Mouse (Mus musculus) gastrocnemius, adult 8-10 months (tissue): ENCODE results near the gene Pla2g10. TPM values are rescaled to one million over a fixed set of nuclear protein-coding genes. Genes with fewer than 3 reads are reported as not detected.
"Not testable (repeated sequence)": the region's sequence is repeated elsewhere in the genome, so short reads cannot be mapped to it uniquely, and the experiment has no call there.

ENCODE experiments used
- DNase-seq, 2 experiments: peaks; one replicate each; pipeline ENCODE4 v3.0.0; 2022; ENCODE audit warnings: low spot score in 2 of 2
- total RNA-seq, 4 experiments: library from RNA; stranded (reverse); gene quantifications; 2 replicates each; pipeline ENCODE4 v1.2.4; 2022

Gene Pla2g10
- total RNA-seq, 4 experiments from 2014 or later, result not detected

DNA sequence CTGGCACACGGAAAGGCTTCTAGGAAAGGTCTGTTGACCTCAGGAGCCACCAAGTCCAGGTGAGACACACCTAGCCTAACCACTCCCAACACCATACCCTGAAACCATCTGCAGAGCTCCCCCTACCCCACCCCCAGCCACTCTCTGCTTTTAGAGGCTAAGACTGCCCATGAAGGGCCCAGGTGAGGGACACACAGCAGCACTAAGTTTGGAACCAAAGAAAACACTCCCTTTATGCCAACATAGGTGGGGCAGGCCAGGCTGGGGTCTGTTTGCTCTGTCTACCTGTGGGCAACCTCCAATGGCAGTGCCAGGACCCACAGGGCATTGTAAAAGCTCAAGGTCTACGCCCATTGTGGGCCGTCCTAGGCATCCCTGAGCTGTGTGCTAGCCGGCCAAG lies 1.4 kb downstream of the Pla2g10 start:
- DNase-seq, result no peak

DNA sequence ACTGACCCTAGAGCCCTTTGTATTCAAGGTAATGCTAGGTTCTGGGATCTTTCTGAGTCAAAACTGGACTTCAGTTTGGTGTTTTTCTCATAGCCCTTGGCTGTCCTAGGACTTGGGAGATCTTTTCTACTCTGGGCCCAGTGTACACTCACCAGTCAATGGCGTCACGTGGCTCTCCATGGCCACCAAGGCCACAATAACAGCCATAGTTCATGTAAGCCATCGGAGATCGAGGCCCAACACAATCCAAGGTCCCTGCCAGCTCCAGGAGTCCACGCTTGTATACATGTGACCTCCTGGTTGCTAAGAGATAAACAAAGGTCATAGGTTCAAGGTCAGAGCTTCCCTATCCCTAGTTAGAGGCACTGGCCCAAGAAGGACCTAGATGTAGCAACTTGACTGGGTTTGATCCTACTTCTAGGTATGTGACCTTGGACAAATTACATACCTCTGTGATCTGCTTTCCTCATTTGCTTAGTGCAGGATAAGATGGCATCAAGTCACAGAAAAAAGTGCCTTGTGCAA lies 2.9 kb downstream of the Pla2g10 start:
- no peak for DNase-seq

DNA sequence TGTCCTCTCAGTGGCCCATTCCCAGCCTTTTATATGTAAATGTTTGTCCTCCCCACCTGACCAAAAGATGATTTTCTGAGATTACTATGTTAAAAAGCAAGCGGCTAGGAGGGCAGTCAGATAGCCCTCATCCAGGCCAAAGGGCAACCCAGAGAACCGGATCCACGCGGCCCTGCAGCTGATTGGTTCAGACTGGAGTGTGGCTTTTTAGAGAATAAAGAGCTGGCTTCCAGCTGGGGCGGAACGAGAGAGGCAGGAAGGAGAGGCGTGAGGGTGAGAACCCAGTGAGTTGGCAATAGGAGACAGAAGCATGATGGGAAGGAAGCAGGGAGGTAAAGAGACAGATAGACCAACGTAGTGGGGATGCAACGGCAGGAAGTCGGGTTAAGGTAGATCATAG lies 7.8 kb downstream of the Pla2g10 start:
- DNase-seq, result no peak

DNA sequence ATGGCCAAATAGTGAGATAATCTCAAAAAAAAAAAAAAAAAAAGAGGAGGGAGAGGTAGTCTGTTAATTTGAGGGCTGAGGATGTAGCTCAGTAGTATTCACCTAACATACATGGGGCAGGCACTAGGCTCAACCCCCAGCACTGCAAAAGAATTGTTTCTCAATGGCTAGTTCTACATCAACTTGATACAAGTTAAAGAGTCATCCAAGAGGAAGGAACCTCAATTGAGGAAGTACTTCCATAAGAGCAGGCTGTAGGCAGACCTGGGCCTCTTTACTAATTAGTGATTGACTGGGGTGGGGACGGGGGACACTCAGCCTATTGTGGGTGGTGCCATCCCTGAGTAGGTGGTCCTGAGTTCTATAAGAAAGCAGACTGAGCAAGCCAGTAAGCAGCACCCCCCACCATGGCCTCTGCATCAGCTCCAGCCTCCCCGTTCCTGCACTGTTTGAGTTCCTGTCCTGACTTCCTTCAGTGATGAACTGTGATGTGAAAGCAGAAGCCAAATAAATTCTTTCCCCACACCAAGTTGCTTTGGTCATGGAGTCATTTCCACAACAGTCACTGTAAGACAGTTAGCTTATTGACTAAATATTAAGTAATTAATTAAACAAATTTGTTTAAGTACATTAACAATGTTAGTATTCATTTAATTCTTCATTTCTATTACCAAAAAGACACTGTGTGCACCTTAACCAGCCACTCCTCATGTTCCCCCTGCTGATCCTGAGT lies 13.8 kb downstream of the Pla2g10 start:
- no peak for DNase-seq

DNA sequence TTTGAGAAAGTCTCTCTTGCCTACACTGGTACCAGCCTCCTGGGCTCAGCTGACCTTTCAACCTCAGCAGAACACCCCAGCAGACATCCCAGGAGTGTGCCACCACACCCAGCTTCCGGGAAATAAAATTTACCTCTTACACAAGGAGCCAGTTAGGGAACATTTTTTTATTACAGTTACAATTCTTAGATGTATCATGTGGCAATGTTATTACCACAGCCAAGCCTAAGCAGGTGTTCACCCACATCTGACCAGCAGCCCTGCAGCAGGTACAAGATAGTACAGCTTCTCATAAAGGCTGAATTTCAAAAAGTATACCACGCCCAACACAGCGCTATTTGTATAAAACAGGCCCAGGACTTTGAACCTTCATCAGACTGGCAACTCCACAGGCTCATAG lies 15.9 kb downstream of the Pla2g10 start:
- no peak for DNase-seq

DNA sequence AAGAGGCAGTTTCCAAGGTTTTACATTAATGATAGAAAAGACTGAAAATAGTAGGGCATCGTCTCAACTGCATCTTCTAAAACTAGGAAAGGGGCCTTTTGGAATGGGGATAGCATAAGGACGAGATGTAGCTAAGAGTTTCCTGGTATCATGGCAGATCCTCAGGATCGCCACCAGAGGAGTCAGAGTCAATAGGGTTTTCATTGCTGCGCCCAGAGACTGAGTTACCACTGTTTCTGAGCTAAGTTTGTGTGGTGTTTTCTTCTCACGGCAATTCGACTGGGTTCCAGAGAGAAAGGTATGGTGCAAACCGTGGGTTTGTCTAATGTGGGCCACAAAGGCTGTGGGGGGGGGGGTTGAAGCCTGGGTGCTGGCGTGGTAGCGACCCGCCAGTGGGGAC lies 26.1 kb downstream of the Pla2g10 start:
- DNase-seq, result no peak

DNA sequence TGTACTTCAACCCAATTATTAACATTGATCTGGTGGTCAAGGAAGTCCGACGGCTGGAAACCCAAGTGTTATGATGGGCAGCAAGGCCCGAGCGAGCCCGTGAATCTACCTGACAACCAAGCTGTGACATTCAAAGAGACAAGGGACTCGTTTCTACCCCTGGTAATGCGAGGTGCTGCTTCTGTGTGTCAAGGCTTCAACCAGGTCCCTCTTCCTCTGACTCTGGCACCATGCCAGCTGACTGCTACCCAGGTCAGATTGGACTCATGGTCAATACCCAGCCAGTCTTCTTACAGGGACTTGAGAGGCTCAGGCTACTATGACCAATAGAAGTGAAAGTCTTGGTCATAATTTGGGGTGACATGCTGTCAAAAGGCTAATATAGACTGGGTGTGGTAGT lies 28.6 kb downstream of the Pla2g10 start:
- DNase-seq, result no peak

DNA sequence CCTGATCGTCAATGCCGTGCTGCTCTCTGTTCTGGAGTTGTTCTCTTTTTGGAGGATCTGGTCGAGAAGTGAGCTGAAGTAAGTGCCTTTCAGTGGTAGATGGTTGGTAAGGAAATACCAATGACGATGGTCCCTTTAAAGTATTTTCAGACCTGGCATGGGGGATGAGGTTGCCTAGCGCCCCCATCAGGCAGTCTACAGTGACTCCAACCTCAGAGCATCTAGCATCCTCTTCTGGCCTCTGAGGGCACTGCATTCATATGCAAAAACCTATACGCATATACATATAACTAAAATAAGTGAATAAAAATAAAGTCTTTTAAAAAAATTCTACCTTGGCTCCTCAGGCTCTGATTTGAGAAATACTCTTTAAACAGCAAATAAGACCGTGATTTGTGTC lies 31.8 kb downstream of the Pla2g10 start:
- DNase-seq, result no peak

DNA sequence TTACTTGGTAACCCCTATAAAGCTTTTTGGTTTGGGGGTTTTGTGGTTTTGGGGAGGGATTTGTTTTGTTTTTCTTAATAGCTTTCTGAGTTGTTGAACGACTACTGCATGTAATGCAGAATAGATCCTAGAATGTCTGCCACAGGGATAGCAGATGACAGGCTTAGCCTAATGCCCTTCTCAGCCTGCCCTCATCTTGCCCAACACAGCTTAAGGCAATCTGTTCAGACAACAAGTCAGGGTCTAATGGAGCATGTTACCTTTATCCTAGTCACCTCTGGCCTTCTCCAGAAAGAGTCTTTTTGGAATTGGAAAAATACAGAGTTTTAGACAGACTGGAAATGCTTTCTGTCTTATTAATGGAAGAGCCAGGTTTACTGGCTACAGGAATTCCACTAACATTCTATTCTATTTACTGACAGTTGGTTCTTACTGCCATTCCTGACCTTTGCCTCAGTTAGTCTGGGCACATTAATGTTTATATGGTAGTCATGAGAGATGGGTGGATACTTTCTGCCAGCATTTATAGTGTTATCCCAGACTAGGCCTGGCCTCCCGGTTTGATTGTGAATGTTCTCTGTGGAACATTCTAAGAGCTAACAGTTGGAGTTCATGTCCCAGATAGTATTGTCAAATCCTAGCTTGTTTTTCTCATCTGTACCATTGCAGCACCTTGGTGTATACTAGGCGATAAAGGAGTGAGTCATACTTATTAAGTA lies 52.0 kb downstream of the Pla2g10 start:
- DNase-seq, result no peak

DNA sequence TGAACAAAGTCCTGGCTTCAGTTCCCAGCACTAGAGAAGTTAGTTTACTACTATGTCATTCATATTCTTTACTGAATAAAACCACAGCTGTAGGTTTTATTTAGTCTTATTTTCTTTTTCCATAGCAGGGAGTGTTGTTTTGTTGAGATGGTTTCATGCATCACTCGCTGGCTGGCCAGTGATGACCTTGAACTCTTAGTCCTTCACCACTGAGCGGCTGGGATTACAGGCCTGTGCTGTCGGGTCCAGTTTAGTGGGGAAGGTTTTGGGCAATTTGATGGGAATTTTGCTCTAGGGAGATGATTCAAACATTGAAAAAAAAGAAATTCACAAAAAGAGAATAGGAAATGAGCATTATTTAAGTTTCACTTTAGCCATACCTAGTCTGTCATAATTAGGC lies 56.3 kb downstream of the Pla2g10 start:
- DNase-seq, result no peak

DNA sequence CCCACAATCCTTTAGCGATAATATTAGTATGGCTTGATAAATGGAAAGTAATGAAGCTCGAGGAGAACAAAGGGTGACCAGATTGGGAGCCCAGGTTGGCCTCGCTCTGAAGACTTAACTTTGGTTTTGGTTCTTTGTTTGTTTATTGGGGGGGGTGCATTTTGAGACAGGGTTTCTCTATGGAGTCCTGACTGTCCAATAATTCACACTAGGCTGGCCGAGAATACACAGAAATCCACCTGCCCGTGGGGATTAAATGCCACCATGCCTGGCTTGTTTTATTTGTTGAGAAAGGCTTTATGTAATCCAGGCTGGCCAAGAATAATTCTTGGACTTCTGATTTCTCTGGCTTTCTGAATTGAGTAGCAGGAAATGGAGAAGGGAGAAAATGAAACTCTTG lies 57.7 kb downstream of the Pla2g10 start:
- DNase-seq, result no peak

DNA sequence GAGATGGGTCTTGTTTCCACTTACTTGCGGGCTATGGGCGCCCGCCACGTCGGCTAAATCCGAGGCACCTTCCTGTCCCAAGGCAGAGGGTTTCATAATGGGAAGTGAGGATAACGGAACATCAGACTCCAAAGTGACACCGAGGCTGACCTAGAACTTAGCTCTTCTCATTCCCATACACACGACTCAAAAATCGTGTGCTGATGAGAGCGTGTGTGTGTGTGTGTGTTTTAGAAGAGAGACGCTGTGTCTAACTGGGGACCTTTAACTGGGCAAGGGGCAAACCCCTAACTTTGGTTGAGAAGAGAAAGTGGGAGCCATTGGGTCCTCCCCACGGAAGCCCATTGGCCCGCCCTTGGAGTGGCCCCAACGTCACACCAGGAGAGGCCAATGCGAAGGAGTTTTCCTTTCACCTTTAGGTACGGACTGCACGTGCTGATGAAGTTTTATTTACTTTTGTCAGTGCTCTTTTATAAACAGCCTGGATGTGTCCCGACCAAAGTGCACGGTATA lies 58.3 kb downstream of the Pla2g10 start:
- DNase-seq, result peak; percentile 21 to 39

DNA sequence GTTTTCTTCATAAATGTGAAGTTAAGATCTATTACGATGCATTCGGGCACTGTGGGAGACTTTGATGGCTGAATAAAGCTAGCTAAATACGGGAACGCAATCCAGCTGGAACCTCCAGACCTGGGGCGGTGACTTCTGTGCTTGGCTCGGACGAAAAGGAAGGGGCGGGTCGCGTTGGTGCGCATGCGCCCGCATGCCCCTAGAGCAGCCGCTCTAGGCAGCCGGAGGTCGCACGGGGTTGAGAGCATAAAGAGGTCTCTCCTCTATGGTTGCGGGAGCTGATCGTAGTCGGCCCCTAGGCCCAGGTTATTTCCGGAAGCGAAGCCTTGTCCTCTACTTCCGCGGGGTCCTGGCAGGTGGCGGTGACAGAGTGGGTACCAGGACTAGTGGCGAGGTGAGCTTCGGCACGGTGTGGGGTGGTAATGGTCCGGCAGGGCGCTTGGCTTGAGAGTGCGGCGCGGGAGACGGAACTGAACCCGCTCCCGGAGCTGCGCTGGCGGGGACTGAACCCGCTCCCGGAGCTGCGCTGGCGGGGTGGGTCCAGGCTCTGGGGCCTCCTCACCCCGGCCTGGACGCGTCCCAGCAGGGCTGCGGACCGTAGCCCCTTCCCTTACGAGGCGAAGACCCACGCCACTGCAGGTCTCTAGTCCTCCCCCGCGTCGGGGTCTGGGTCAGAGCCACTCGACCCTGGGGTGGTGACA lies 58.9 kb downstream of the Pla2g10 start, which contains the start of the genes Bfar and 3110001I22Rik:
Gene Bfar, plus strand, starts transcription at position 174 of the 701 bp plus-strand sequence.
Gene 3110001I22Rik, plus strand, starts transcription at position 245 of the 701 bp plus-strand sequence.
- peak; percentile 84 to 89 for DNase-seq

DNA sequence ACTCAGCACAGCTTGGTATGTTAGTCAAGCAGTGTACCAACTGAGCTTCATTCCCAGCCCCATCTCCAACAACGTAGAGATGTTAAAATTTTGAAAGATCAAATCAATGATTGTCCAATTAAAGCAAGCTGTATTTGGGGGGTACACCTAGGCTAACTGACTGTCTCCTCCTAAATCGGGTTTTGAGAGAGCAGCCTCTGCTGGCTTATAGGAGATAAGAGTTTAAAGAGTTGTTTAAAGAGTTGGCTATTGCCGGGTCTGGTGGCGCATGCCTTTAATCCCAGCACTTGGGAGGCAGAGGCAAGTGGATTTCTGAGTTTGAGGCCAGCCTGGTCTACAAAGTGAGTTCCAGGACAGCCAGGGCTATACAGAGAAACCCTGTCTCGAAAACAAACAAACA lies 59.9 kb downstream of the Pla2g10 start:
- not testable (repeated sequence) for DNase-seq

DNA sequence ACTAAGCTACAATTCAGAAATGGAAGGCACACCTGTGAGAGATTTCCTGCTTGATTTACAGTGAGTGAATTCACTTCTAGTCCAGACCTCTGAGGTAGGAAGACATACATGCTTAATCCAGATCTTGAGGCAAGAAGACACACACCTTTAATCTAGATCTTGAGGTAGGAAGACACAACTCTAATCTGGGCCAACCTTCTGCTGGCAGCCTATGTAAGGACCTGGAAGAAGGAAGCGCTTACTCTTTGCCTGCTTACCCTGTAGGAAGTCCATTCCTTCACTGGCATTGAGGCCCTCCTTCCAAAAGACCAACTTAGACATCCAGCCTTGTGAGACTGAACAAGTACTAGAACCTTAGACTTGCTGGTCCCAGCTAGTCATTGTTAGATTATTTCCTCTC lies 61.5 kb downstream of the Pla2g10 start:
- no peak for DNase-seq

DNA sequence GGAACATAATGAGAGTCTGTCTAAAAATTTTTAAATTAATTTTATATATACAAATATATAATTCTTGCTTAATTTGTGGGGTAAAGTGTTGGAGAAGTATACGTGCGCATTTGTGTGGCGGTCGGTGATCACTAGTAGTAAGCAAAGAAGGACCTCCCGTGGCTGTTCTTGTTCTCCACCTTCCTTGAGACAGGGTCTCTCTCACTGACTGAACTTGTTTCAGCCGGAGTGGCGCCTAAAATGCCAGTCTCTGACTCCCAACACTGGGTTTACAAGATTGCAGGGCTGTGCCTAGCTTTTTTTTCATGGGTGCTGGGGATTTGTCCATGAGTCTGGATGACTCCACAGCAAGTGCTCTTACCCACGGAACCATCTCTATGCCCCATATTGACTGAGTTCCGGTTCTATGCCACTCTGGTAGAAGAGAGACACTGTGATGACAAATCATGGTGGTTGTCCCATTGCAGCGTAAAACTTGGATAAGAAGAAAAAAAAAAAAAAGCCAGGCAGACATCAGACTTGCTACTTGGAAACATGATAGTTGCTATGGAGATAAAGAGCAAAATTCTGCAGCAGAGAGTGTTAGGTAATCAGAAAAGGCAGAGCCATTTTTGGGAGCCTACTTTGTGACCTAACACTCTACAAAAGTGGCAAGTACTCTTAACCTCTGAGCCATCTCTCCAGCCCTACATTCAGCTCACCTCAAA lies 62.2 kb downstream of the Pla2g10 start:
- no peak for DNase-seq

DNA sequence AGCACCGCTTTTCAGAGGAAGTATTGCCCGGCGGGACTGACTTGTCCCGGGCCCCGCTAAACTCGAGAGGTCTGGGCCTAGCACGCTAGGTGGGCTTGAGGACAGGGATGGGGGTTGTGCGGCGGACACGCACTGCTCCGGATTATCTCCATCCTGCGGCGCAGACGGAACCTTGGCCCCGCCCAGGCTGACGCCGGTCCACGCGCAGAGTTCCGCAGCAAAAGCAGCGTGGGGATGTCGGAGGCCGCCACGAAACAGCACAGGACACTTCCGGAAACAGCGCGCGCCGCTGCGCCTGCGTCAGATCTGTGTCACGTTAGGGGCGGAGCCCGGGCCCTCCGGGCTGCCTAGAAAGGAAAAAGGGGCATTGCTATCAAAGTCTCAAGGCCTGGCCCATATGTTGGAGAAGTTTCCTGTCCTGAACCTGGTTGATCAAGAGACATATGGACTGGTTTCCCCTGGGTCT lies 62.9 kb downstream of the Pla2g10 start, which contains the start of gene Parn:
Gene Parn, minus strand, starts transcription at position 293 of the 466 bp plus-strand sequence.
- peak; percentile 86 to 88 for DNase-seq
